Mouse (Mus musculus): Measurements from ENCODE around the gene Vmn1r111. TPM values are rescaled to one million over a fixed set of nuclear protein-coding genes. Genes with fewer than 3 reads are reported as not detected.
"Not testable (repeated sequence)": the region's sequence is repeated elsewhere in the genome, so short reads cannot be mapped to it uniquely, and the experiment has no call there.

Gene Vmn1r111
- polyA plus RNA-seq (2015; fragmentation: Nextera tagmentation; extraction: Ambion mirVana) = not detected in 2 replicates

DNA sequence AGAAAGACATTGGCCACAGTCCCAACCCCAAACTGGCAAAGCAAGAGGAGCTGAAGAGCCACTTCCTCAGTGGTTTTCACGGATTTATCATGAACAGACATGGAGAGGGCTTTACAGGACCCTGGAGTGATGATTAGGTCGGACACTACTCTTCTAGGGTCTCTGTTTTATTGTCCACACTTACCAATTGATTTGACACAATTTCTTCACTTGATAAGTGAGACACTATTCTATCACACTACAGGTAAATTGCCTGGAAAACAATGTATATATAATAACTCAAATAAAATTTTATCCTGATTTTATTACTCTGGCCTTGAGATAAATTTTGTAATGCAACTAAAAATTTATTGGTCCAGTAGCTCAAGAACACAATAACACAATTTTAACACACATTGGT, at the start of gene Vmn1r111:
Vmn1r111 (minus strand) TSS at position 101 of the 400 bp plus-strand sequence.
- not testable (repeated sequence) for H3K36me3 ChIP-seq; ATAC-seq (ENCODE audit: extremely low read depth, insufficient number of reproducible peaks, low FRiP score, low TSS enrichment); H3K27ac ChIP-seq (replicated peaks); H3K4me3 ChIP-seq; H3K4me1 ChIP-seq; H3K9me3 ChIP-seq; H3K9ac ChIP-seq; H3K4me2 ChIP-seq; H3K27me3 ChIP-seq (replicated peaks)
- no CpG with 5 or more reads among the region's 2 CpGs for WGBS

- H3K4me2 ChIP-seq; H3K27ac ChIP-seq (replicated peaks); H3K27me3 ChIP-seq (replicated peaks); H3K4me1 ChIP-seq; ATAC-seq (ENCODE audit: extremely low read depth, insufficient number of reproducible peaks, low FRiP score, low TSS enrichment); H3K36me3 ChIP-seq; H3K4me3 ChIP-seq; H3K9me3 ChIP-seq; H3K9ac ChIP-seq: not testable (repeated sequence)
- WGBS = no CpG with 5 or more reads among the region's 1 CpGs
These were observed 27.5 kb upstream of the Vmn1r111 start, which contains the start of gene Gm10668 for GRCm38 (mm10) chr7:20730524-20730923. Gm10668 (minus strand) TSS chr7:20730624.

DNA sequence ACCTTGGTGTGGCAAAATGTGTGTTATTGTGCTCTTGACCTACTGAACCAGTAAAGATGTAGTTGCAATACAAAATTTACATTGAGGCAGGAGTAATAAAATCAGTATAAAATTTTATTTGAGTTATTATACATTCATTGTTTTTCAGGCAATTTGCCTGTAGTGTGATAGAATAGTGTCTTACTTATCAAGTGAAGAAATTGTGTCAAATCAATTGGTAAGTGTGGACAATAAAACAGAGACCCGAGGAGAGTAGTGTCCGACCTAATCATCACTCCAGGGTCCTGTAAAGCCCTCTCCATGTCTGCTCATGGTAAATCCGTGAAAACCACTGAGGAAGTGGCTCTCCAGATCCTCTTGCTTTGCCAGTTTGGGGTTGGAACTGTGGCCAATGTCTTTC, 34.4 kb downstream of the Vmn1r111 start, which contains the start of gene Vmn1r107:
Vmn1r107 (plus strand) TSS at position 301 of the 400 bp plus-strand sequence.
- not testable (repeated sequence) for H3K27me3 ChIP-seq (replicated peaks); H3K9ac ChIP-seq; H3K4me1 ChIP-seq; H3K4me2 ChIP-seq; H3K27ac ChIP-seq (replicated peaks); ATAC-seq (ENCODE audit: extremely low read depth, insufficient number of reproducible peaks, low FRiP score, low TSS enrichment); H3K4me3 ChIP-seq; H3K9me3 ChIP-seq; H3K36me3 ChIP-seq
- WGBS = no CpG with 5 or more reads among the region's 3 CpGs

Other genes with a start within 250 kb of the Vmn1r111 start
- not detected in 2 replicates for gene Gm10670, start 228.3 kb downstream of the Vmn1r111 start, polyA plus RNA-seq (2015; fragmentation: Nextera tagmentation; extraction: Ambion mirVana)
- gene Vmn1r103, start 192.7 kb downstream of the Vmn1r111 start, polyA plus RNA-seq (2015; fragmentation: Nextera tagmentation; extraction: Ambion mirVana) = not detected in 2 replicates
- gene Vmn1r104, start 169.4 kb downstream of the Vmn1r111 start, polyA plus RNA-seq (2015; fragmentation: Nextera tagmentation; extraction: Ambion mirVana) = not detected in 2 replicates
- not detected in 2 replicates for gene Gm5726, start 157.5 kb downstream of the Vmn1r111 start, polyA plus RNA-seq (2015; fragmentation: Nextera tagmentation; extraction: Ambion mirVana)
- gene Gm4141, start 127.0 kb downstream of the Vmn1r111 start, polyA plus RNA-seq (2015; fragmentation: Nextera tagmentation; extraction: Ambion mirVana) = not detected in 2 replicates
- gene Gm4513, start 104.2 kb downstream of the Vmn1r111 start, polyA plus RNA-seq (2015; fragmentation: Nextera tagmentation; extraction: Ambion mirVana) = not detected in 2 replicates
- gene Vmn1r107, start 34.3 kb downstream of the Vmn1r111 start, polyA plus RNA-seq (2015; fragmentation: Nextera tagmentation; extraction: Ambion mirVana) = not detected in 2 replicates
- not detected in 2 replicates for gene Gm10668, start 27.4 kb upstream of the Vmn1r111 start, polyA plus RNA-seq (2015; fragmentation: Nextera tagmentation; extraction: Ambion mirVana)
- gene Vmn1r112, start 68.0 kb upstream of the Vmn1r111 start, polyA plus RNA-seq (2015; fragmentation: Nextera tagmentation; extraction: Ambion mirVana) = not detected in 2 replicates
- gene Vmn1r113, start 84.1 kb upstream of the Vmn1r111 start, polyA plus RNA-seq (2015; fragmentation: Nextera tagmentation; extraction: Ambion mirVana) = not detected in 2 replicates
- gene Vmn1r114, start 109.0 kb upstream of the Vmn1r111 start, polyA plus RNA-seq (2015; fragmentation: Nextera tagmentation; extraction: Ambion mirVana) = not detected in 2 replicates
- not detected in 2 replicates for gene Vmn1r115, start 141.8 kb upstream of the Vmn1r111 start, polyA plus RNA-seq (2015; fragmentation: Nextera tagmentation; extraction: Ambion mirVana)
- not detected in 2 replicates for gene Vmn1r116, start 169.0 kb upstream of the Vmn1r111 start, polyA plus RNA-seq (2015; fragmentation: Nextera tagmentation; extraction: Ambion mirVana)
- not detected in 2 replicates for gene Vmn1r117, start 180.9 kb upstream of the Vmn1r111 start, polyA plus RNA-seq (2015; fragmentation: Nextera tagmentation; extraction: Ambion mirVana)
- gene Vmn1r118, start 209.1 kb upstream of the Vmn1r111 start, polyA plus RNA-seq (2015; fragmentation: Nextera tagmentation; extraction: Ambion mirVana) = not detected in 2 replicates

Data from heart, embryonic 13.5 days (tissue).